Mouse (Mus musculus) hindbrain, embryonic 10.5 days (tissue): ENCODE data around the gene Akr1c19. TPM values are rescaled to one million over a fixed set of nuclear protein-coding genes. Genes with fewer than 3 reads are reported as not detected.
A peak's percentile ranks its signal among the peaks of the same experiment; 100 is the strongest.
"Not testable (repeated sequence)": the region's sequence is repeated elsewhere in the genome, so short reads cannot be mapped to it uniquely, and the experiment has no call there.

ENCODE experiments used
- DNase-seq: peaks from one replicate; pipeline ENCODE4 v3.0.0-alpha.2; 2017; ENCODE audit warnings: low spot score
- H3K27ac ChIP-seq: fragments of 300-500 bp; sonication (generic); 2 replicates; pipeline ENCODE4 v1.5.1; 2016; ENCODE audit warnings: mild to moderate bottlenecking, moderate library complexity
- H3K27me3 ChIP-seq: fragments of 300-500 bp; sonication (generic); 2 replicates; pipeline ENCODE4 v1.6.1; 2016; ENCODE audit warnings: mild to moderate bottlenecking; ENCODE audit not compliant: poor library complexity, insufficient read depth, severe bottlenecking
- H3K36me3 ChIP-seq: fragments of 300-500 bp; sonication (generic); 2 replicates; pipeline ENCODE4 v1.6.1; 2016; ENCODE audit warnings: mild to moderate bottlenecking, moderate library complexity
- H3K4me1 ChIP-seq: fragments of 300-500 bp; sonication (generic); replicated peaks from 2 replicates; pipeline ENCODE4 v1.6.1; 2016; ENCODE audit warnings: mild to moderate bottlenecking
- H3K4me3 ChIP-seq: fragments of 300-500 bp; sonication (generic); 2 replicates; pipeline ENCODE4 v1.5.1; 2016; ENCODE audit warnings: mild to moderate bottlenecking, moderate library complexity
- H3K9me3 ChIP-seq: fragments of 300-500 bp; sonication (generic); 2 replicates; pipeline ENCODE4 v1.6.1; 2016; ENCODE audit warnings: mild to moderate bottlenecking, moderate library complexity
- WGBS: fragments of 180-500 bp; shearing (Covaris S2); methylation state at CpG from one replicate; pipeline ENCODE4 v1.1.7; 2016; 5-methylcytosine and 5-hydroxymethylcytosine counted together
- polyA plus RNA-seq: library from polyadenylated mRNA; unstranded; fragments of >200 nt; fragmentation: Nextera tagmentation; extraction: Ambion mirVana; gene quantifications from 2 replicates; pipeline ENCODE4 v1.2.1, GENCODE M21; 2016

Gene Akr1c19
- polyA plus RNA-seq, 1 experiment from 2014 or later = 0.64 TPM

- H3K4me1 ChIP-seq = no peaks in the 10 kb centered on the region
- 85% methylated on average over 1 of the region's 1 CpGs for WGBS
- H3K4me3 ChIP-seq = no peak overlapping the region
- no peaks in the 10 kb centered on the region for H3K9me3 ChIP-seq
- no peak for DNase-seq
- H3K27ac ChIP-seq = no peak overlapping the region
- H3K36me3 ChIP-seq = no peaks in the 10 kb centered on the region
- H3K27me3 ChIP-seq = no peaks in the 10 kb centered on the region
These were observed 4.6 kb downstream of the Akr1c19 start for GRCm38 (mm10) chr13:4233135-4233534.

- WGBS = 76% methylated on average over 3 of the region's 3 CpGs
- no peaks in the 10 kb centered on the region for H3K9me3 ChIP-seq
- no peak overlapping the region for H3K4me3 ChIP-seq
- no peaks in the 10 kb centered on the region for H3K36me3 ChIP-seq
- H3K27ac ChIP-seq = no peak overlapping the region
- DNase-seq = no peak
- H3K4me1 ChIP-seq = no peaks in the 10 kb centered on the region
- no peaks in the 10 kb centered on the region for H3K27me3 ChIP-seq
These were observed 5.2 kb downstream of the Akr1c19 start for GRCm38 (mm10) chr13:4233536-4234172.

GRCm38 (mm10) chr13:4244861-4245559 is 16.5 kb downstream of the Akr1c19 start:
- peak; percentile 76 for DNase-seq
- H3K36me3 ChIP-seq = no peaks in the 10 kb centered on the region
- no peaks in the 10 kb centered on the region for H3K27me3 ChIP-seq
- H3K9me3 ChIP-seq = no peaks in the 10 kb centered on the region
- H3K27ac ChIP-seq = peak overlapping the region; percentile 59
- 5% methylated on average over 13 of the region's 13 CpGs for WGBS
- peak overlapping the region; percentile 47 for H3K4me3 ChIP-seq
- H3K4me1 ChIP-seq = peaks cover 5% of the 10 kb centered on the region; the same call in 1 of the 2 replicates

- 55% methylated on average over 3 of the region's 3 CpGs for WGBS
- Histone ChIP-seq H3K9me3 (no peaks in the 10 kb centered on the region), H3K4me3 (no peak overlapping the region), H3K4me1 (peaks cover 5% of the 10 kb centered on the region; the same call in 1 of the 2 replicates), H3K36me3 (no peaks in the 10 kb centered on the region), H3K27ac (no peak overlapping the region), H3K27me3 (no peaks in the 10 kb centered on the region)
- no peak for DNase-seq
These were observed 20.8 kb downstream of the Akr1c19 start for GRCm38 (mm10) chr13:4249347-4249746.

- H3K4me3 ChIP-seq, H3K27me3 ChIP-seq, DNase-seq, H3K27ac ChIP-seq, H3K9me3 ChIP-seq, H3K36me3 ChIP-seq, H3K4me1 ChIP-seq: not testable (repeated sequence)
These were observed 28.4 kb downstream of the Akr1c19 start for GRCm38 (mm10) chr13:4256894-4257293.

- DNase-seq = no peak
- H3K4me1 ChIP-seq = no peaks in the 10 kb centered on the region
- H3K27ac ChIP-seq = no peak overlapping the region
- 83% methylated on average over 6 of the region's 6 CpGs for WGBS
- H3K27me3 ChIP-seq = no peaks in the 10 kb centered on the region
- no peak overlapping the region for H3K4me3 ChIP-seq
- H3K36me3 ChIP-seq = no peaks in the 10 kb centered on the region
- H3K9me3 ChIP-seq = no peaks in the 10 kb centered on the region
These were observed 28.8 kb downstream of the Akr1c19 start for GRCm38 (mm10) chr13:4257349-4257748.

- 85% methylated on average over 3 of the region's 3 CpGs for WGBS
- no peaks in the 10 kb centered on the region for H3K36me3 ChIP-seq
- no peak for DNase-seq
These were observed 36.1 kb downstream of the Akr1c19 start for GRCm38 (mm10) chr13:4264612-4265011.

GRCm38 (mm10) chr13:4265047-4265446 is 36.5 kb downstream of the Akr1c19 start:
- 85% methylated on average over 2 of the region's 2 CpGs for WGBS
- Histone ChIP-seq H3K9me3 (no peaks in the 10 kb centered on the region), H3K4me3 (no peak overlapping the region), H3K27me3 (no peaks in the 10 kb centered on the region), H3K36me3 (no peaks in the 10 kb centered on the region), H3K27ac (no peak overlapping the region), H3K4me1 (no peaks in the 10 kb centered on the region)
- DNase-seq = no peak

More at GRCm38 (mm10) chr13:4264612-4265011, 36.1 kb downstream of the Akr1c19 start:
- Histone ChIP-seq H3K9me3 (no peaks in the 10 kb centered on the region), H3K4me3 (no peak overlapping the region), H3K4me1 (no peaks in the 10 kb centered on the region), H3K27me3 (no peaks in the 10 kb centered on the region), H3K27ac (no peak overlapping the region)

GRCm38 (mm10) chr13:4265455-4265854 is 37.0 kb downstream of the Akr1c19 start:
- WGBS = 90% methylated on average over 2 of the region's 2 CpGs
- not testable (repeated sequence) for H3K9me3 ChIP-seq, H3K4me3 ChIP-seq, DNase-seq, H3K36me3 ChIP-seq, H3K4me1 ChIP-seq, H3K27me3 ChIP-seq, H3K27ac ChIP-seq

GRCm38 (mm10) chr13:4270860-4271259 is 42.4 kb downstream of the Akr1c19 start:
- no peaks in the 10 kb centered on the region for H3K4me1 ChIP-seq
- H3K27me3 ChIP-seq = no peaks in the 10 kb centered on the region
- H3K4me3 ChIP-seq = no peak overlapping the region
- H3K9me3 ChIP-seq = no peaks in the 10 kb centered on the region
- no peaks in the 10 kb centered on the region for H3K36me3 ChIP-seq
- no peak for DNase-seq
- no peak overlapping the region for H3K27ac ChIP-seq

- Histone ChIP-seq H3K36me3 (no peaks in the 10 kb centered on the region), H3K4me1 (no peaks in the 10 kb centered on the region), H3K27me3 (no peaks in the 10 kb centered on the region), H3K27ac (no peak overlapping the region), H3K4me3 (no peak overlapping the region), H3K9me3 (no peaks in the 10 kb centered on the region)
- 90% methylated on average over 2 of the region's 2 CpGs for WGBS
- DNase-seq = no peak
These were observed 49.0 kb downstream of the Akr1c19 start for GRCm38 (mm10) chr13:4277526-4277925.

- 76% methylated on average over 4 of the region's 4 CpGs for WGBS
- Histone ChIP-seq H3K27ac (no peak within 1 kb of the TSS), H3K27me3 (no peaks in the 10 kb centered on the region), H3K4me3 (no peak within 1 kb of the TSS), H3K9me3 (no peaks in the 10 kb centered on the region), H3K36me3 (no peaks in the 10 kb centered on the region), H3K4me1 (no peaks in the 10 kb centered on the region)
- DNase-seq = no peak
These were observed 50.8 kb downstream of the Akr1c19 start, which contains the start of gene Akr1c12 for GRCm38 (mm10) chr13:4279284-4279683. Akr1c12 (minus strand) TSS chr13:4279433.

GRCm38 (mm10) chr13:4281471-4282412 is 53.2 kb downstream of the Akr1c19 start:
- Histone ChIP-seq H3K27ac (no peak overlapping the region), H3K4me3 (no peak overlapping the region), H3K9me3 (no peaks in the 10 kb centered on the region), H3K4me1 (no peaks in the 10 kb centered on the region), H3K36me3 (no peaks in the 10 kb centered on the region), H3K27me3 (no peaks in the 10 kb centered on the region)
- 45% methylated on average over 7 of the region's 7 CpGs for WGBS
- no peak for DNase-seq
